Mouse (Mus musculus): ENCODE results near the gene Susd4.

DNA sequence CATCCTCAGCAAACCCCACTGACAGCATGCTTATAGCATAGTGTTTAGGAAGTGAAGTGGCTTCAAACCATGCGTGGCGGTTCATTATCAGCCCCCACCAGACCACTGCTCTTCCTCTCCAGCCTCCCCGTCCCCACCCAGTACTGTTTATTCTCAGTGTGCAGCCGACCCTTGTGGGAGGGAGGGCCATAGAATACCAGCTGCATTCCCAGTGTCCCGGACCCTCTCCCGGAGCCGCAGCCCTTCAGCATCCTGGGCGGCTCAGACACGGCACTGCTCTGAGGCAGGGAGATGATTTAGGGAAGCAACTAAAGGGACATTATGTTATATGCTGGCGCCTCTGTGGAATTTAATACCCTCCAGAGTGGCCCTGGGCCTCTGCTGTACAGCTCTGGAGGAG, 55.3 kb downstream of the Susd4 start:
- TF ChIP-seq CTCF (IDR thresholded peaks at IDR 0.05; ENCODE audit: control insufficient read depth, insufficient read depth, insufficient replicate concordance, low read depth, low read length) (no peak), POLR2A (IDR thresholded peaks at IDR 0.05; ENCODE audit: control insufficient read depth, low read depth, low read length) (no peak)

All from testis, adult 2 months (tissue).